Mouse (Mus musculus): Measurements from ENCODE around the gene Lurap1l.

- TF ChIP-seq CTCF (IDR thresholded peaks at IDR 0.05; ENCODE audit: borderline replicate concordance, control insufficient read depth, extremely low read depth, insufficient read depth, low read length, poor library complexity) (no peak), POLR2A (IDR thresholded peaks at IDR 0.05; ENCODE audit: control insufficient read depth, extremely low read depth, insufficient read depth, low read length, poor library complexity) (no peak)
Observed at GRCm38 (mm10) chr4:80866065-80866464, 44.4 kb upstream of the Lurap1l start.
